Mouse (Mus musculus): ENCODE measurements around the gene Fam133b.
"Not testable (repeated sequence)": the region's sequence is repeated elsewhere in the genome, so short reads cannot be mapped to it uniquely, and the experiment has no call there.

The Fam133b gene

GRCm38 (mm10) chr5:3520493-3521359 lies 22.9 kb upstream of the Fam133b start:
- no peak for DNase-seq

GRCm38 (mm10) chr5:3521741-3522140 lies 21.9 kb upstream of the Fam133b start:
- no peak for DNase-seq

- no peak for DNase-seq
Measured at GRCm38 (mm10) chr5:3522826-3523225, 20.8 kb upstream of the Fam133b start.

GRCm38 (mm10) chr5:3527041-3527691 lies 16.5 kb upstream of the Fam133b start:
- DNase-seq = no peak

- no peak for DNase-seq
Measured at GRCm38 (mm10) chr5:3529585-3530189, 13.9 kb upstream of the Fam133b start.

GRCm38 (mm10) chr5:3532048-3532447 lies 11.6 kb upstream of the Fam133b start:
- not testable (repeated sequence) for DNase-seq

- no peak for DNase-seq
Measured at GRCm38 (mm10) chr5:3536592-3537212, 6.9 kb upstream of the Fam133b start.

- no peak for DNase-seq
Measured at GRCm38 (mm10) chr5:3538505-3539472, 4.8 kb upstream of the Fam133b start.

- no peak for DNase-seq
Measured at GRCm38 (mm10) chr5:3541871-3542270, 1.8 kb upstream of the Fam133b start.

- DNase-seq = no peak
Measured at GRCm38 (mm10) chr5:3544480-3544769, 792 bp downstream of the Fam133b start.

- no peak for DNase-seq
Measured at GRCm38 (mm10) chr5:3546226-3546625, 2.6 kb downstream of the Fam133b start.

GRCm38 (mm10) chr5:3551481-3551880 lies 7.8 kb downstream of the Fam133b start:
- no peak for DNase-seq

- DNase-seq = no peak
Measured at GRCm38 (mm10) chr5:3554198-3554597, 10.6 kb downstream of the Fam133b start.

GRCm38 (mm10) chr5:3571266-3571665 lies 27.6 kb downstream of the Fam133b start, which contains the start of gene 1700109H08Rik:
1700109H08Rik (plus strand) TSS chr5:3571566.
- DNase-seq = no peak

GRCm38 (mm10) chr5:3574825-3575224 lies 31.2 kb downstream of the Fam133b start:
- no peak for DNase-seq

- no peak for DNase-seq
Measured at GRCm38 (mm10) chr5:3577939-3578338, 34.3 kb downstream of the Fam133b start.

GRCm38 (mm10) chr5:3579066-3579465 lies 35.4 kb downstream of the Fam133b start:
- DNase-seq = no peak

- DNase-seq = peak; percentile 93 to 96
Measured at GRCm38 (mm10) chr5:3595693-3596398, 52.2 kb downstream of the Fam133b start, which contains the start of gene Pex1. Pex1 (plus strand) TSS chr5:3596066.

GRCm38 (mm10) chr5:3596399-3596766 lies 52.8 kb downstream of the Fam133b start, which contains the start of gene Rbm48:
Rbm48 (minus strand) TSS chr5:3596585.
- DNase-seq = peak; percentile 85

GRCm38 (mm10) chr5:3597171-3597570 lies 53.5 kb downstream of the Fam133b start:
- no peak for DNase-seq

- DNase-seq = no peak
Measured at GRCm38 (mm10) chr5:3598766-3599165, 55.1 kb downstream of the Fam133b start.

Data from B cell, adult 2 months (primary cell).